Mouse (Mus musculus) adrenal gland, postnatal 10 days (tissue): ENCODE data around the gene Shld2. TPM values are rescaled to one million over a fixed set of nuclear protein-coding genes. Genes with fewer than 3 reads are reported as not detected.
A peak's percentile ranks its signal among the peaks of the same experiment; 100 is the strongest.

ENCODE experiments used
- DNase-seq: peaks from one replicate; pipeline ENCODE4 v3.0.0; 2021; ENCODE audit warnings: mixed read lengths
- long read RNA-seq, 2 experiments: library from polyadenylated mRNA; stranded (forward); transcript quantifications; one replicate each; pipeline ENCODE4 v2.0.0; 2021
- total RNA-seq, 2 experiments: library from RNA; stranded (reverse); gene quantifications; 2 replicates each; pipeline ENCODE4 v1.2.3; 2021

Gene Shld2
- 10 to 100 TPM; 10.5 to 13.8 TPM for total RNA-seq
- long read RNA-seq, experiment 1, partial matches to known transcripts, result 2 of 10 reads
- long read RNA-seq, experiment 1, other reads (novel, unspliced or antisense), result 8 of 10 reads
- long read RNA-seq, experiment 2, partial matches to known transcripts, result 2 of 5 reads
- long read RNA-seq, experiment 2, other reads (novel, unspliced or antisense), result 3 of 5 reads

GRCm38 (mm10) chr14:34310234-34310965 lies at the start of gene Shld2, which contains the start of gene Glud1:
Gene Shld2 (minus strand): TSS chr14:34310493.
Gene Glud1 (plus strand): TSS chr14:34310727.
- peak; percentile 99 for DNase-seq

GRCm38 (mm10) chr14:34359676-34360244 lies 49.5 kb upstream of the Shld2 start:
- no peak for DNase-seq

- no peak for DNase-seq
Observed at GRCm38 (mm10) chr14:34357671-34358455, 47.6 kb upstream of the Shld2 start.

GRCm38 (mm10) chr14:34355301-34355700 lies 45.0 kb upstream of the Shld2 start, which contains the start of gene Fam25c:
Gene Fam25c (minus strand): TSS chr14:34355433.
- no peak for DNase-seq

GRCm38 (mm10) chr14:34354456-34354855 lies 44.2 kb upstream of the Shld2 start:
- DNase-seq, result no peak

GRCm38 (mm10) chr14:34353326-34353725 lies 43.0 kb upstream of the Shld2 start:
- no peak for DNase-seq

GRCm38 (mm10) chr14:34352523-34352922 lies 42.2 kb upstream of the Shld2 start:
- no peak for DNase-seq

- DNase-seq, result no peak
Observed at GRCm38 (mm10) chr14:34351660-34352059, 41.4 kb upstream of the Shld2 start.

- DNase-seq, result no peak
Observed at GRCm38 (mm10) chr14:34349007-34349406, 38.7 kb upstream of the Shld2 start.

- DNase-seq, result no peak
Observed at GRCm38 (mm10) chr14:34348301-34348700, 38.0 kb upstream of the Shld2 start.

GRCm38 (mm10) chr14:34347084-34347483 lies 36.8 kb upstream of the Shld2 start:
- no peak for DNase-seq

- DNase-seq, result no peak
Observed at GRCm38 (mm10) chr14:34345771-34346566, 35.7 kb upstream of the Shld2 start.

GRCm38 (mm10) chr14:34344361-34344760 lies 34.1 kb upstream of the Shld2 start:
- DNase-seq, result no peak

GRCm38 (mm10) chr14:34343078-34343477 lies 32.8 kb upstream of the Shld2 start:
- no peak for DNase-seq

GRCm38 (mm10) chr14:34341993-34342392 lies 31.7 kb upstream of the Shld2 start:
- DNase-seq, result no peak

GRCm38 (mm10) chr14:34339446-34339845 lies 29.2 kb upstream of the Shld2 start:
- DNase-seq, result no peak

GRCm38 (mm10) chr14:34332476-34332875 lies 22.2 kb upstream of the Shld2 start:
- DNase-seq, result no peak

- no peak for DNase-seq
Observed at GRCm38 (mm10) chr14:34331886-34332285, 21.6 kb upstream of the Shld2 start.

- no peak for DNase-seq
Observed at GRCm38 (mm10) chr14:34330657-34331158, 20.4 kb upstream of the Shld2 start.

GRCm38 (mm10) chr14:34327618-34328017 lies 17.3 kb upstream of the Shld2 start:
- no peak for DNase-seq

GRCm38 (mm10) chr14:34326606-34327005 lies 16.3 kb upstream of the Shld2 start:
- no peak for DNase-seq
